Mouse (Mus musculus): Measurements from ENCODE around the gene Lrrc59. TPM values are rescaled to one million over a fixed set of nuclear protein-coding genes. Genes with fewer than 3 reads are reported as not detected.

Gene Lrrc59
- total and polyA plus RNA-seq, 2 experiments from 2014 or later: 128 to 135 TPM

- peaks cover 10% of the 10 kb centered on the region for H3K27me3 ChIP-seq (ENCODE audit: insufficient read depth, low read length)
- H3K36me3 ChIP-seq (ENCODE audit: insufficient read depth, low read length): no peaks in the 10 kb centered on the region
- WGBS: 81% methylated on average over 6 of the region's 6 CpGs
- no peak overlapping the region for H3K9ac ChIP-seq (replicated peaks; ENCODE audit: low read length, poor library complexity, severe bottlenecking)
- TF ChIP-seq CTCF (IDR thresholded peaks at IDR 0.05): peak; percentile 31
- H3K4me2 ChIP-seq (ENCODE audit: low read depth, low read length, poor library complexity, severe bottlenecking): no peak overlapping the region
- no peaks in the 10 kb centered on the region for H3K4me1 ChIP-seq (ENCODE audit: insufficient read depth, low read length)
- no peak overlapping the region for H3K27ac ChIP-seq (ENCODE audit: low read depth, low read length)
- no peak overlapping the region for H3K4me3 ChIP-seq (ENCODE audit: low read depth, low read length)
- DNase-seq (ENCODE audit: low spot score) (no peak), ATAC-seq (ENCODE audit: low FRiP score) (no peak)
- no peaks in the 10 kb centered on the region for H3K9me3 ChIP-seq (ENCODE audit: low read length)
Observed at GRCm38 (mm10) chr11:94598437-94599120, 31.0 kb upstream of the Lrrc59 start.

- no peak overlapping the region for H3K4me2 ChIP-seq (ENCODE audit: low read depth, low read length, poor library complexity, severe bottlenecking)
- no peak overlapping the region for H3K9ac ChIP-seq (replicated peaks; ENCODE audit: low read length, poor library complexity, severe bottlenecking)
- H3K9me3 ChIP-seq (ENCODE audit: low read length): no peaks in the 10 kb centered on the region
- WGBS: 93% methylated on average over 7 of the region's 7 CpGs
- DNase-seq (ENCODE audit: low spot score) (no peak), ATAC-seq (ENCODE audit: low FRiP score) (no peak)
- peaks cover 10% of the 10 kb centered on the region for H3K27me3 ChIP-seq (ENCODE audit: insufficient read depth, low read length)
- no peak overlapping the region for H3K4me3 ChIP-seq (ENCODE audit: low read depth, low read length)
- H3K36me3 ChIP-seq (ENCODE audit: insufficient read depth, low read length): no peaks in the 10 kb centered on the region
- no peaks in the 10 kb centered on the region for H3K4me1 ChIP-seq (ENCODE audit: insufficient read depth, low read length)
- TF ChIP-seq CTCF (IDR thresholded peaks at IDR 0.05): no peak
- H3K27ac ChIP-seq (ENCODE audit: low read depth, low read length): no peak overlapping the region
Observed at GRCm38 (mm10) chr11:94600447-94600846, 29.1 kb upstream of the Lrrc59 start.

- 2% methylated on average over 38 of the region's 52 CpGs for WGBS
- Histone ChIP-seq H3K27ac (ENCODE audit: low read depth, low read length) (no peak within 1 kb of the TSS), H3K27me3 (ENCODE audit: insufficient read depth, low read length) (peaks cover 10% of the 10 kb centered on the region), H3K9ac (replicated peaks; ENCODE audit: low read length, poor library complexity, severe bottlenecking) (0 out of 2 replicates have a peak within 1 kb of the TSS, but pooled peaks have one; percentile 9), H3K4me2 (ENCODE audit: low read depth, low read length, poor library complexity, severe bottlenecking) (peak within 1 kb of the TSS; percentile 59), H3K36me3 (ENCODE audit: insufficient read depth, low read length) (no peaks in the 10 kb centered on the region), H3K4me1 (ENCODE audit: insufficient read depth, low read length) (no peaks in the 10 kb centered on the region), H3K9me3 (ENCODE audit: low read length) (no peaks in the 10 kb centered on the region), H3K4me3 (ENCODE audit: low read depth, low read length) (peak within 1 kb of the TSS; percentile 38)
- no peak for TF ChIP-seq CTCF (IDR thresholded peaks at IDR 0.05)
- ATAC-seq (ENCODE audit: low FRiP score) (peak; percentile 62; the same call in 1 of the 2 replicates), DNase-seq (ENCODE audit: low spot score) (peak; percentile 57)
Observed at GRCm38 (mm10) chr11:94601321-94602281, 28.0 kb upstream of the Lrrc59 start, which contains the start of gene Acsf2. Acsf2 (minus strand) TSS chr11:94601871.

GRCm38 (mm10) chr11:94602356-94602955 lies 27.1 kb upstream of the Lrrc59 start:
- TF ChIP-seq CTCF (IDR thresholded peaks at IDR 0.05): no peak
- Histone ChIP-seq H3K4me3 (ENCODE audit: low read depth, low read length) (no peak overlapping the region), H3K27me3 (ENCODE audit: insufficient read depth, low read length) (peaks cover 10% of the 10 kb centered on the region), H3K9ac (replicated peaks; ENCODE audit: low read length, poor library complexity, severe bottlenecking) (no peak overlapping the region), H3K4me1 (ENCODE audit: insufficient read depth, low read length) (no peaks in the 10 kb centered on the region), H3K4me2 (ENCODE audit: low read depth, low read length, poor library complexity, severe bottlenecking) (no peak overlapping the region), H3K36me3 (ENCODE audit: insufficient read depth, low read length) (no peaks in the 10 kb centered on the region), H3K27ac (ENCODE audit: low read depth, low read length) (no peak overlapping the region), H3K9me3 (ENCODE audit: low read length) (no peaks in the 10 kb centered on the region)
- ATAC-seq (ENCODE audit: low FRiP score) (no peak), DNase-seq (ENCODE audit: low spot score) (no peak)
- 71% methylated on average over 11 of the region's 11 CpGs for WGBS

- 64% methylated on average over 4 of the region's 4 CpGs for WGBS
- no peaks in the 10 kb centered on the region; the same call in 1 of the 2 replicates for H3K27me3 ChIP-seq (ENCODE audit: insufficient read depth, low read length)
- H3K9me3 ChIP-seq (ENCODE audit: low read length): no peaks in the 10 kb centered on the region
- DNase-seq (ENCODE audit: low spot score) (peak; percentile 52), ATAC-seq (ENCODE audit: low FRiP score) (no peak)
- H3K4me3 ChIP-seq (ENCODE audit: low read depth, low read length): no peak overlapping the region
- TF ChIP-seq CTCF (IDR thresholded peaks at IDR 0.05): no peak
- H3K4me1 ChIP-seq (ENCODE audit: insufficient read depth, low read length): no peaks in the 10 kb centered on the region
- H3K4me2 ChIP-seq (ENCODE audit: low read depth, low read length, poor library complexity, severe bottlenecking): no peak overlapping the region
- no peak overlapping the region for H3K9ac ChIP-seq (replicated peaks; ENCODE audit: low read length, poor library complexity, severe bottlenecking)
- H3K36me3 ChIP-seq (ENCODE audit: insufficient read depth, low read length): no peaks in the 10 kb centered on the region
- no peak overlapping the region for H3K27ac ChIP-seq (ENCODE audit: low read depth, low read length)
Observed at GRCm38 (mm10) chr11:94610744-94611740, 18.5 kb upstream of the Lrrc59 start.

All from midbrain, postnatal 0 days (tissue).